In the genomic region with DNA sequence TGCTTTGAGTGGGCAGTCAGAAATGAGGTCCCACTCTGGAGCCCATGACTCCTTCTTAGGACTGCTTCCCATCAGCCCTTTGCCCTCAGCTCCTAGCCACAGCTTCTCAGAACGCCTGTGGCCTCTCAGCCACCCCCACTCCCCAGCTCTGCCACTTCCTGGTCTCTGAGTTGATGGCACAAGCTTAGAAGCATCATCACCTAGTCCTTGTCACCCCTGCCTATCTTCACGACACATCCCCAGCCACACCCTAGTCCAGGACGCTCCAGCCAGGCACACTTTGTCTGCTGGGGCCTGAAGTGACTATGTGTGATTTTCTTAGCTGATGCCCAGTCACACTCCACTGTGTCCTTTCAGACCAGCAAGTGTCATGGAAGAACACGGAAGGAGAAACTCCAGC, we compare ENCODE assay signal across 29 mouse cellular contexts. TPM values are rescaled to one million over a fixed set of nuclear protein-coding genes. Genes with fewer than 3 reads are reported as not detected.
DNase-seq lines count a peak whose midpoint lies in the region; ATAC-seq lines count a peak whose summit lies in the region.
"Had no signal": no experiment of that assay in that cellular context is flagged by ENCODE, and none has a peak within 500 bp of the region (broad histone marks: within the 10 kb centered on the region; RNA-seq: fewer than 3 reads in every experiment).

No protein-coding gene starts in this region.

- peaks cover 21% of the 10 kb centered on the region for H3K4me1 ChIP-seq in liver, embryonic 15.5 days (replicated peaks)
- peaks cover 22% of the 10 kb centered on the region; the same call in 1 of the 2 replicates for H3K4me1 ChIP-seq in heart, embryonic 10.5 days
- H3K4me1 ChIP-seq: embryonic facial prominence, embryonic 15.5 days; heart, embryonic 13.5 days; stomach, embryonic 15.5 days had no signal

- no peaks in the 10 kb centered on the region for H3K9me3 ChIP-seq in liver, embryonic 15.5 days (replicated peaks)
- no peaks in the 10 kb centered on the region for H3K9me3 ChIP-seq in heart, embryonic 10.5 days
- H3K9me3 ChIP-seq: embryonic facial prominence, embryonic 10.5 days; embryonic facial prominence, embryonic 15.5 days; forebrain, embryonic 13.5 days; heart, embryonic 13.5 days; hindbrain, embryonic 10.5 days; midbrain, embryonic 13.5 days; stomach, embryonic 15.5 days had no signal

- H3K27ac ChIP-seq in liver, embryonic 15.5 days (replicated peaks) = no peak overlapping the region
- no peak overlapping the region for H3K27ac ChIP-seq in heart, embryonic 10.5 days
- H3K27ac ChIP-seq: embryonic facial prominence, embryonic 10.5 days; embryonic facial prominence, embryonic 15.5 days; forebrain, embryonic 13.5 days; heart, adult 2 months; heart, embryonic 13.5 days; hindbrain, embryonic 10.5 days; limb, embryonic 13.5 days; midbrain, embryonic 13.5 days; stomach, embryonic 15.5 days had no signal

- no peaks in the 10 kb centered on the region for H3K36me3 ChIP-seq in liver, embryonic 15.5 days (replicated peaks)
- no peaks in the 10 kb centered on the region for H3K36me3 ChIP-seq in heart, embryonic 10.5 days
- H3K36me3 ChIP-seq: embryonic facial prominence, embryonic 10.5 days; embryonic facial prominence, embryonic 15.5 days; heart, embryonic 13.5 days; hindbrain, embryonic 10.5 days; limb, embryonic 13.5 days; midbrain, embryonic 13.5 days; stomach, embryonic 15.5 days had no signal

- WGBS in liver, embryonic 15.5 days (ENCODE audit: insufficient replicate concordance) = 12% methylated on average over 4 of the region's 4 CpGs
- 50% methylated on average over 4 of the region's 4 CpGs for WGBS in heart, embryonic 10.5 days

- peak; percentile 46; the same call in 1 of the 2 replicates for ATAC-seq in granulocyte monocyte progenitor cell, adult 5-6 weeks (replicated peaks; ENCODE audit: poor library complexity, severe bottlenecking)
- ATAC-seq in liver, embryonic 15.5 days (ENCODE audit: insufficient read depth) = peak; percentile 43; the same call in 1 of the 2 replicates
- peak; percentile 73 for ATAC-seq in megakaryocyte-erythroid progenitor cell, adult 5-6 weeks (replicated peaks; ENCODE audit: low FRiP score, low TSS enrichment, poor library complexity, severe bottlenecking)
- ATAC-seq: forebrain, embryonic 13.5 days; hindbrain, embryonic 16.5 days; midbrain, embryonic 13.5 days had no signal

- H3K27me3 ChIP-seq in liver, embryonic 15.5 days = no peaks in the 10 kb centered on the region
- no peaks in the 10 kb centered on the region for H3K27me3 ChIP-seq in heart, embryonic 10.5 days (ENCODE audit: insufficient read depth, poor library complexity, severe bottlenecking)
- H3K27me3 ChIP-seq: embryonic facial prominence, embryonic 15.5 days; forebrain, embryonic 13.5 days; heart, embryonic 13.5 days; limb, embryonic 13.5 days; midbrain, embryonic 13.5 days; stomach, embryonic 15.5 days had no signal

- intact Hi-C loops in heart, postnatal 10 days (cut with DNase I) = no loop called here

- H3K4me2 ChIP-seq in liver, embryonic 15.5 days = no peak overlapping the region
- H3K4me2 ChIP-seq: embryonic facial prominence, embryonic 15.5 days; forebrain, embryonic 13.5 days; heart, embryonic 13.5 days; limb, embryonic 13.5 days; midbrain, embryonic 13.5 days; stomach, embryonic 15.5 days had no signal

- no peak overlapping the region for H3K4me3 ChIP-seq in liver, embryonic 15.5 days (replicated peaks)
- no peak overlapping the region for H3K4me3 ChIP-seq in heart, embryonic 10.5 days
- H3K4me3 ChIP-seq: embryonic facial prominence, embryonic 10.5 days; embryonic facial prominence, embryonic 15.5 days; forebrain, embryonic 13.5 days; heart, adult 2 months; heart, embryonic 13.5 days; hindbrain, embryonic 10.5 days; limb, embryonic 13.5 days; midbrain, embryonic 13.5 days; stomach, embryonic 15.5 days had no signal

- no peak overlapping the region for H3K9ac ChIP-seq in liver, embryonic 15.5 days
- H3K9ac ChIP-seq: embryonic facial prominence, embryonic 15.5 days; forebrain, embryonic 13.5 days; heart, embryonic 13.5 days; limb, embryonic 13.5 days; midbrain, embryonic 13.5 days; stomach, embryonic 15.5 days had no signal

- peak; percentile 55 for DNase-seq in 416B (ENCODE audit: low read depth)
- no peak for DNase-seq in spleen, postnatal 36 days (ENCODE audit: low spot score in 2 of 2)
- DNase-seq in heart, postnatal 10 days = no peak
- no peak for DNase-seq in heart, embryonic 10.5 days (ENCODE audit: low spot score)
- DNase-seq: adrenal gland, adult 2 months; adrenal gland, postnatal 36 days; cerebellum, adult 2 months; cerebellum, postnatal 14 days; gastrocnemius, postnatal 36 days; heart, adult 2 months; heart, postnatal 14 days; kidney, adult 18-20 months; kidney, postnatal 36 days; lung, adult 2 months; lung, postnatal 14 days; thymus, postnatal 14 days had no signal

RNA-seq across cellular contexts. Expression of a gene that starts 10.8 kb away (rescaled TPM):
- total RNA-seq in granulocyte monocyte progenitor cell, adult 5-6 weeks (2014; fragmentation: Nextera tagmentation) = not detected in 2 replicates
- not detected in 2 replicates for total RNA-seq in granulocyte monocyte progenitor cell, adult 5-6 weeks (2017)
- polyA plus RNA-seq in liver, embryonic 15.5 days (2015; fragmentation: Nextera tagmentation; extraction: Ambion mirVana) = not detected in 2 replicates
- not detected in 2 replicates for total RNA-seq in megakaryocyte-erythroid progenitor cell, adult 5-6 weeks (2014; fragmentation: Nextera tagmentation)
- not detected in 2 replicates for total RNA-seq in megakaryocyte-erythroid progenitor cell, adult 5-6 weeks (2017)
- not detected for total RNA-seq in heart, postnatal 10 days (2021)
- polyA plus RNA-seq in heart, embryonic 10.5 days (2016; fragmentation: Nextera tagmentation; extraction: Ambion mirVana) = 0.05 TPM in 1 of 2 replicates, not detected in the other
- total RNA-seq: adrenal gland, adult 2 months; adrenal gland, postnatal 36 days; gastrocnemius, postnatal 36 days; heart, adult 2 months; heart, postnatal 14 days had no signal
- polyA plus RNA-seq: adrenal gland, adult 2 months; heart, embryonic 13.5 days; hindbrain, embryonic 10.5 days; lung, adult 2 months; midbrain, embryonic 13.5 days; urinary bladder, adult 2 months had no signal

RNA-seq across cellular contexts. Expression of a gene that starts 20.8 kb away (rescaled TPM):
- total RNA-seq in granulocyte monocyte progenitor cell, adult 5-6 weeks (2014; fragmentation: Nextera tagmentation) = 30.6 and 52.4 TPM in 2 replicates
- total RNA-seq in granulocyte monocyte progenitor cell, adult 5-6 weeks (2017) = 45.5 and 54.2 TPM in 2 replicates
- 97.2 and 98.6 TPM in 2 replicates for polyA plus RNA-seq in liver, embryonic 15.5 days (2015; fragmentation: Nextera tagmentation; extraction: Ambion mirVana)
- 127 and 188 TPM in 2 replicates for total RNA-seq in megakaryocyte-erythroid progenitor cell, adult 5-6 weeks (2014; fragmentation: Nextera tagmentation)
- 123 and 153 TPM in 2 replicates for total RNA-seq in megakaryocyte-erythroid progenitor cell, adult 5-6 weeks (2017)
- 10 to 100 TPM; 33.3 to 34.3 TPM for total RNA-seq in heart, postnatal 10 days (2021)
- polyA plus RNA-seq in heart, embryonic 10.5 days (2016; fragmentation: Nextera tagmentation; extraction: Ambion mirVana) = 41.9 and 53.4 TPM in 2 replicates

RNA-seq across cellular contexts. Expression of a gene that starts 38.6 kb away (rescaled TPM):
- 6.4 and 8.0 TPM in 2 replicates for total RNA-seq in granulocyte monocyte progenitor cell, adult 5-6 weeks (2014; fragmentation: Nextera tagmentation)
- total RNA-seq in granulocyte monocyte progenitor cell, adult 5-6 weeks (2017) = 6.5 and 7.0 TPM in 2 replicates
- 0.77 and 0.88 TPM in 2 replicates for polyA plus RNA-seq in liver, embryonic 15.5 days (2015; fragmentation: Nextera tagmentation; extraction: Ambion mirVana)
- total RNA-seq in megakaryocyte-erythroid progenitor cell, adult 5-6 weeks (2014; fragmentation: Nextera tagmentation) = 6.9 and 8.9 TPM in 2 replicates
- total RNA-seq in megakaryocyte-erythroid progenitor cell, adult 5-6 weeks (2017) = 1.3 and 5.7 TPM in 2 replicates
- 1 to 10 TPM; 7.0 to 7.4 TPM for total RNA-seq in heart, postnatal 10 days (2021)
- 4.7 and 6.4 TPM in 2 replicates for polyA plus RNA-seq in heart, embryonic 10.5 days (2016; fragmentation: Nextera tagmentation; extraction: Ambion mirVana)

RNA-seq across cellular contexts. Expression of a gene that starts 40.6 kb away (rescaled TPM):
- total RNA-seq in granulocyte monocyte progenitor cell, adult 5-6 weeks (2014; fragmentation: Nextera tagmentation) = 41.1 and 54.8 TPM in 2 replicates
- total RNA-seq in granulocyte monocyte progenitor cell, adult 5-6 weeks (2017) = 58.0 and 63.0 TPM in 2 replicates
- polyA plus RNA-seq in liver, embryonic 15.5 days (2015; fragmentation: Nextera tagmentation; extraction: Ambion mirVana) = 18.1 and 20.7 TPM in 2 replicates
- 29.0 and 42.6 TPM in 2 replicates for total RNA-seq in megakaryocyte-erythroid progenitor cell, adult 5-6 weeks (2014; fragmentation: Nextera tagmentation)
- total RNA-seq in megakaryocyte-erythroid progenitor cell, adult 5-6 weeks (2017) = 33.3 and 37.4 TPM in 2 replicates
- 100 to 1,000 TPM in 1 of 2 experiments, 10 to 100 TPM in 1; 92.4 to 108 TPM for total RNA-seq in heart, postnatal 10 days (2021)
- polyA plus RNA-seq in heart, embryonic 10.5 days (2016; fragmentation: Nextera tagmentation; extraction: Ambion mirVana) = 36.6 and 39.0 TPM in 2 replicates

RNA-seq across cellular contexts. Expression of a gene that starts 48.8 kb away (rescaled TPM):
- total RNA-seq in granulocyte monocyte progenitor cell, adult 5-6 weeks (2014; fragmentation: Nextera tagmentation) = 16.5 and 18.6 TPM in 2 replicates
- 7.2 and 7.8 TPM in 2 replicates for total RNA-seq in granulocyte monocyte progenitor cell, adult 5-6 weeks (2017)
- polyA plus RNA-seq in liver, embryonic 15.5 days (2015; fragmentation: Nextera tagmentation; extraction: Ambion mirVana) = 17.9 and 18.3 TPM in 2 replicates
- 15.3 and 16.1 TPM in 2 replicates for total RNA-seq in megakaryocyte-erythroid progenitor cell, adult 5-6 weeks (2014; fragmentation: Nextera tagmentation)
- 6.7 and 10.2 TPM in 2 replicates for total RNA-seq in megakaryocyte-erythroid progenitor cell, adult 5-6 weeks (2017)
- 10 to 100 TPM; 14.7 to 15.6 TPM for total RNA-seq in heart, postnatal 10 days (2021)
- 16.3 and 21.8 TPM in 2 replicates for polyA plus RNA-seq in heart, embryonic 10.5 days (2016; fragmentation: Nextera tagmentation; extraction: Ambion mirVana)
